Mouse (Mus musculus) Patski (cell line): ENCODE results near the gene Naa50. TPM values are rescaled to one million over a fixed set of nuclear protein-coding genes. Genes with fewer than 3 reads are reported as not detected.

Experiments used
- ATAC-seq: fragments of 100-300 bp; one replicate; pipeline ENCODE4 v1.8.0; 2021
- CTCF ChIA-PET: fragments of 350-600 bp; sonication (Branson Sonifier 250); formaldehyde crosslinking; loops from one replicate; lab custom pipeline; 2022; ENCODE audit warnings: inconsistent platforms; lab: Charles Lee
- POLR2A ChIA-PET: fragments of 350-600 bp; sonication (Branson Sonifier 250); formaldehyde crosslinking; loops from one replicate; lab custom pipeline; 2022; ENCODE audit warnings: antibody characterized with exemption, inconsistent platforms; lab: Charles Lee
- DNase-seq: peaks from one replicate; pipeline ENCODE4 v3.0.0-alpha.2; 2011; ENCODE audit warnings: low read depth, low spot score
- H3K27me3 ChIP-seq: fragments of 371-371 bp; one replicate; pipeline ENCODE4 v1.5.1; 2021
- CTCF ChIP-seq: fragments of 100-300 bp; IDR thresholded peaks from one replicate; pipeline ENCODE4 v1.5.1; 2021
- in situ Hi-C: fragments of 300-500 bp; cut with MboI; formaldehyde crosslinking; loops from 3 replicates; pipeline ENCODE4 v1.11.1; 2018; ENCODE audit warnings: low pct_unique_long_range_greater_than_20kb, mixed read lengths
- polyA plus RNA-seq: library from polyadenylated mRNA; unstranded; gene quantifications from one replicate; pipeline ENCODE4 v1.2.3, GENCODE M21; 2021

Gene Naa50
- polyA plus RNA-seq = 73.3 TPM

DNA sequence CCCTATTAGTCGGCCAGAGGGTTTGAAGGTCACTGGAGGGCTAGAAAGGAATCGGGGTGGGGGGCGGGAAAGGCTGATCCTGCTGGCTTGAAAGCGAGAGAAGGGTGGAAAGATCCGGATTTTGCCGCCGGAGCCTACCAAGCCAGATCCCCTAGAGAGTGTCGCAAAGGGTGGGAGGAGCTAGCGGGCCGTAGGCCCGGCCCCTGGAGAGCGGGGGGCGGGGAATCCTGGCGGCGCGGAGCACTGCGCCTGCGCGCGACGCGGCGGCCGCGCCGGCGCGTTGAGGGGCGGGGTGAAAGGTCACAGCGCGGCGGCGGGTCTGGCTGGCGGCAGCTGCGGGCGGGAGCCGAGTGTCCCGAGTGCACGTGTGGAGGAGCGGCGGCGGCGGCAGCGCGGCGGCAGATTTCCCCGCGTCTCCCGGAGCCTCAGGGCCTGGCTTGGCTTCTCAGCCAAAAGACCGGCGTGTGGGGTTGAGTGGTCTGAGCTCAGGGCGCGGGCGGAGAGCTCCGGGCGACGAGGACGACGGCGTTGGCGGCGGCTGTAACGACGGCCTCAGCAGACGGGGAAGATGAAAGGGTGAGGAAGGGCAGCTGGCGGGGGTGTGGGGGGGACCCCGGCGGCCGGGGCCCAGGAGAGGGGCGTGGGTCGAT lies at the start of gene Naa50, which contains the start of gene Atp6v1a:
Gene Naa50 (plus strand): TSS at position 295 of the 650 bp plus-strand sequence.
Gene Atp6v1a (minus strand): TSS at position 170 of the 650 bp plus-strand sequence.
- TF ChIP-seq CTCF = no peak
- POLR2A ChIA-PET = interaction anchor here (0.8 to 1.2 kb wide), 3 partner anchors 33 to 73 kb away, joined by 3 read pairs; no protein-coding TSS in a partner anchor
- DNase-seq = no peak
- CTCF ChIA-PET = interaction anchor here (1.0 to 1.5 kb wide), 3 partner anchors 20 to 87 kb away, joined by 3 read pairs; no protein-coding TSS in a partner anchor
- in situ Hi-C loops = loop anchor here (25.0 kb wide), 1 partner anchor 1023 kb away; the partner anchor contains the start of genes Atg3 and Slc35a5
- peak; percentile 58 for ATAC-seq
- no peaks in the 10 kb centered on the region for H3K27me3 ChIP-seq

- no peak for DNase-seq
- ChIA-PET CTCF (interaction anchor here (0.9 to 1.2 kb wide), 3 partner anchors 17 to 87 kb away, joined by 3 read pairs; no protein-coding TSS in a partner anchor), POLR2A (no interaction called here)
- no peaks in the 10 kb centered on the region for H3K27me3 ChIP-seq
- in situ Hi-C loops = no loop called here
- no peak for ATAC-seq
- no peak for TF ChIP-seq CTCF
Measured at GRCm38 (mm10) chr16:44099377-44099776, 40.3 kb upstream of the Naa50 start.

DNA sequence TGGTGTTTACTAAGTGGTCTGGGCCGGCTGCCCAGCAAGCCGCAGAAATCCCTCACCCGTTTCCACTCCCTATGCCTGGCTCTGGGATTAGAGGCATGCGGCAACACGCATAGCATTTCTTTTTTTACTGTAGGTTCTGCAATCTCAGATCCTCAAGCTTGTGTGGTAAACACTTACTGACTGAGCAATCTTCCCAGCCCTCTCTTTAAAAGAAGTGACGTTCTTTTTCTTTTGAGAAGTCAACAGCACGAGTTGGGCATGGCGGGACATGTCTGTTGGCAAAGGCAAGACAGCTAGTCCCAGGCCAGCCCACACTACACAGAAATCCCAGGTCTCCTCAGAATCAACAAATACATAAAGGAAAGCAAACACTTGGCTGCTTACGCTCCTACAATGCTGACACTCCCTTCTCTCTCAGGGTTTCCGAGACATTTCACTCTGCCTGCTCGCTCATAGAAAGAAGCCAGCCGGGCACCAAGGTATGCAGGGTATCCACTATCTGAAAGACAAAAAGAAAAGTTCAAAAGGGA lies 38.4 kb upstream of the Naa50 start:
- in situ Hi-C loops = no loop called here
- no peak for TF ChIP-seq CTCF
- ATAC-seq (no peak), DNase-seq (no peak)
- POLR2A ChIA-PET = no interaction called here
- CTCF ChIA-PET = no interaction called here
- H3K27me3 ChIP-seq = no peaks in the 10 kb centered on the region

DNA sequence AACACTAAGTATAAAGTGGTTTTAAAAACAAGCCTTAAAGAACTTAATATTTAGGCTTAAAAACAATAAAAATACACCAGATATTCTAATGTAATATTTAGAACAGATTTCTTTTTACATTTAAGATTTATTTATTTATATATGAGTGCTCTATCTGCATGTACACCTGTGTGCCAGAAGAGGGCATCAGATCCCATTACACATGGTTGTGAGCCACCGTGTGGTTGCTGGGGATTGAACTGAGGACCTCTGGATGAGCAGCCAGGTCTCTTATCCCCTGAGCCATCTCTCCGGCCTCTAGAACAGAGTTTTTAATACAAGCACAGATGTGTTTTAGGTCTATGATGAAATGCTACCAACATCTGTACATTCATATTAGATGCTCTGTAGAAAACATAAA lies 36.7 kb upstream of the Naa50 start:
- POLR2A ChIA-PET = no interaction called here
- no peaks in the 10 kb centered on the region for H3K27me3 ChIP-seq
- DNase-seq = no peak
- TF ChIP-seq CTCF = peak; percentile 51
- CTCF ChIA-PET = interaction anchor here (1.0 kb wide), 1 partner anchor 16 kb away, joined by 5 read pairs; no protein-coding TSS in a partner anchor
- in situ Hi-C loops = no loop called here
- no peak for ATAC-seq

DNA sequence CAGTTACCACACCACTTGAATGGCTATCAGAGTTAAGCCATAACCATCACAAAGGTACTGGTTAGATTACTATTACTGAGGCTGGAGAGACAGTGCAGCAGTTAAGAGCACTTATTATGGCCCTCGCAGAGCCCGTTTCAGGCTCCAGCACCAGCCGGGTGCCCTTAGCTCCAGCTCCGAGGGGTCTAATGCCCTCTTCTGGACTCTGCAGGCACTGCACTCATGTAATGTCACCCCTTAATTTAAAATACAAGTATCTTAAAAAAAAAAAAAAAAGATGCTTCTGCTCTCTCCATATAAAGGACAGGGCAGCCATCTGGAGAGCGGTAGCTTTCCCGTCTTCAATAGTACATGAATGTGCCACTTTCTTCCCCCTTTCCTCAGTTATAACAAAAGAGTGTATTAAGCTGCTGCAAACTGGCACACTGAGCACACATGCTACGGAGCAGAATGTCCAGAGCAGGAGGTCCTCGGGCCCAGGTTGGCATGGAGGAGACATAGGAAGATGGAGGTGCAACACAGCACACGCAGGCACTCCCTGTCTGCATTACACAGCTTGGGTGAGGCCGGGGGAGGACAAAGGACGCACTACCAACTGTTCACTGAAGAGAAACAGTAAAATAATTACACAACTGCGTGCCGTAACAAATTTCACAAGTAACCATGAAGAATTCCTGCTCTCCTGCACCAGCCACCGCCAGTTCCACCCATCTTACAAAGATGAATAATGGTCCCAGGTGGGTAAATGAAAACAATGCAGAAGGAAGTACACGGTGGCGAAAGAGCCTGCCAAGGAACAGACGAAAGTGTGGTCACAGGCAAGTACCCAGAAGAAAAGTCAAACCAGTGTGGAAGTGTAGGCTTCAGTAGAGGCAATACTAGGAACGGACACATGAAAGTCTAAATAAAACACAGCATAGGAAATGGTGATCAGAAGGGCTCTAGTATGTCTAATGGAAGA lies 35.5 kb upstream of the Naa50 start:
- DNase-seq = no peak
- TF ChIP-seq CTCF = peak; percentile 18
- in situ Hi-C loops = no loop called here

GRCm38 (mm10) chr16:44105211-44105610 lies 34.4 kb upstream of the Naa50 start:
- no peaks in the 10 kb centered on the region for H3K27me3 ChIP-seq
- in situ Hi-C loops = no loop called here
- POLR2A ChIA-PET = no interaction called here
- no peak for ATAC-seq
- TF ChIP-seq CTCF = no peak
- DNase-seq = no peak
- CTCF ChIA-PET = no interaction called here

More for the DNA sequence above, 35.5 kb upstream of the Naa50 start:
- H3K27me3 ChIP-seq = no peaks in the 10 kb centered on the region
- POLR2A ChIA-PET = no interaction called here
- no peak for ATAC-seq
- CTCF ChIA-PET = no interaction called here

GRCm38 (mm10) chr16:44109002-44109401 lies 30.6 kb upstream of the Naa50 start:
- CTCF ChIA-PET = interaction anchor here (1.4 kb wide), 1 partner anchor 253 kb away, joined by 3 read pairs; no protein-coding TSS in a partner anchor
- no peaks in the 10 kb centered on the region for H3K27me3 ChIP-seq
- POLR2A ChIA-PET = interaction anchor here (1.1 kb wide), 1 partner anchor 14 kb away, joined by 3 read pairs; no protein-coding TSS in a partner anchor
- no peak for DNase-seq
- no peak for TF ChIP-seq CTCF
- ATAC-seq = no peak
- in situ Hi-C loops = no loop called here

DNA sequence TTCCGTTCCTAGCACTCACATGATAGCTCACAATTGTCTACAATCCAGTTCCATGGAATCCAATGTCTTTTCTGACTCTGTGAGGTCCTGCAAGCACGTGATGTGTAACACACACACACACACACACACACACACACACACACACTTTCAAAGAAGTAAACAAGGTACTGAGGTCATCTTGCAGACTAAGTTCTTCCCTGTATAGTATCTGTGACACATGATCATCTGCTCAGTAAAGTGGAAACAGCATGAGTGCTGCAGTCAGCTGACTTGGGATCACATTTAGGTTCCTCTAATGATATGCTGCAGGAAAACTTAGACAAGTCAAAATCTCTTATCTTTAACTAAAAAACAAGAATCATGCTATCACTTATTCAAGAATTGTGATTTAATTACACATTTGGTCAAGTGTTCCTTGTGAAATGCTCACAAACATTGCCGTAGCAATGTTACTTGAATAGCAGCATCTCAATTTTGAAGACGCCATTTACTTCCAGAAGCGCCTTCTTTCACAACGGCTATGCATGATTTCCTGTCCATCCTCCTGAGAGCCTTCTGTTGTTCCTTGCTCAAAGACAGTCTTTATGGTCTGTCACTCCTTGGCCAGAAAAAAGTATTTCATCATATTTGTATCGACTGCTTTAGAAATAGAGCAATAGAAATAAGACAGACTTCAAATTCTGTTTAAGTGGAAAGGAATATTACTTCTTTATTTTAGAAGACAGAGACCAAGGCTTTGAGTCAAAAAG lies 19.7 kb upstream of the Naa50 start:
- POLR2A ChIA-PET = interaction anchor here (0.6 kb wide), 1 partner anchor 107 kb away, joined by 4 read pairs; no protein-coding TSS in a partner anchor
- no peaks in the 10 kb centered on the region for H3K27me3 ChIP-seq
- in situ Hi-C loops = no loop called here
- peak; percentile 63 for ATAC-seq
- no peak for TF ChIP-seq CTCF
- CTCF ChIA-PET = interaction anchor here (1.4 kb wide), 1 partner anchor 20 kb away, joined by 3 read pairs; the partner anchor contains the start of genes Atp6v1a and Naa50
- no peak for DNase-seq

- ChIA-PET POLR2A (no interaction called here), CTCF (no interaction called here)
- DNase-seq (no peak), ATAC-seq (no peak)
- no peaks in the 10 kb centered on the region for H3K27me3 ChIP-seq
- no peak for TF ChIP-seq CTCF
- in situ Hi-C loops = no loop called here
Measured at GRCm38 (mm10) chr16:44122122-44122521, 17.5 kb upstream of the Naa50 start.
